Mouse (Mus musculus) embryo, embryonic 10.5 days (tissue): ENCODE results near the gene Galntl6.

Source experiments
- DNase-seq: peaks from one replicate; pipeline ENCODE4 v3.0.0-alpha.2; 2015; ENCODE audit warnings: low spot score

Gene Galntl6

GRCm38 (mm10) chr8:58912196-58912839 is at the start of gene Galntl6:
Gene Galntl6 (minus strand): TSS chr8:58912640.
- peak; percentile 54 for DNase-seq

DNA sequence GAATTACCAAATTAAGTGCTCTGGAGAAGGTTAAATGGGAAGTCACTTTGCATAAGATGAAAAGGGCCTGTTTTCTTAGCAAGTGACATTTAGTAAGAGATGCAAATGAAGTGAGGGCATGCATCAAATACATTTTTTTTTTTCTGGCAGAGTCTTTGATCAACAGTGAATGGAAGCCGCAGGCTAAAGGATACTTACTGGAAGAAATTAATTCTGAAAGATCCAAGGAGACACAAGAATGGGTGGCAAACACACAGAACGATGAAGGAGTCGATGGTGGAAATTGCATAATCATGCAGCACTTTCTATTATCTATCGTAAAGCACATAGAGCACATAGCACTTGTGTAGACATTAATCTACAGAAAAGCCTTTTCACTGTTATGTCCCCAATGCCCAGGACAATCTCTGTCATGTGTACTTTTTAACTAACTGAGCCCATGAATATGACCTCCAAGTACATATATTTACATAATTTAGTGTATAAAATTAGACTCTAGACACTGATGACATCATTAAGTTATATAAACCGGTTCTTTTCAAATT is 44.8 kb upstream of the Galntl6 start:
- DNase-seq = no peak

GRCm38 (mm10) chr8:58943773-58944172 is 31.3 kb upstream of the Galntl6 start:
- no peak for DNase-seq

DNA sequence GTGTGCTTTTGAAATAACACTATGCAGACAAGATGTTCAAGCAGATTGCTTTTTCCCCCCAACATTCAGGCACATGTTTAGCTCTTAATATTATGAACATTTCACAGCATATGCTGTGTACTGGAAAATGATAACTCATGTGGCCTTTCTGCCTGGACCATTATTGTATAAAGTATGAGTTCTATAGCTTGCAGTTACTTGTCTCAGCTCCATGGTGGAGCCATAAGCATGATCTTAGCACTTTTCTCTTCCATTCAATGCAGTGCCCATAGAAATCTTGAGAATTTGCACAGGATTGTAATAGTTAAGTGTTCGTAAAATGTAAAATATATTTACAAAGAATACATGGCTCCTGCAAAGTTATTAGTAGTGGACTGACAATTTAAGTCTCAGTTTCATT is 18.6 kb upstream of the Galntl6 start:
- DNase-seq = no peak

GRCm38 (mm10) chr8:58915142-58915541 is 2.7 kb upstream of the Galntl6 start:
- no peak for DNase-seq

GRCm38 (mm10) chr8:58913640-58913968 is 1.2 kb upstream of the Galntl6 start:
- DNase-seq = no peak

DNA sequence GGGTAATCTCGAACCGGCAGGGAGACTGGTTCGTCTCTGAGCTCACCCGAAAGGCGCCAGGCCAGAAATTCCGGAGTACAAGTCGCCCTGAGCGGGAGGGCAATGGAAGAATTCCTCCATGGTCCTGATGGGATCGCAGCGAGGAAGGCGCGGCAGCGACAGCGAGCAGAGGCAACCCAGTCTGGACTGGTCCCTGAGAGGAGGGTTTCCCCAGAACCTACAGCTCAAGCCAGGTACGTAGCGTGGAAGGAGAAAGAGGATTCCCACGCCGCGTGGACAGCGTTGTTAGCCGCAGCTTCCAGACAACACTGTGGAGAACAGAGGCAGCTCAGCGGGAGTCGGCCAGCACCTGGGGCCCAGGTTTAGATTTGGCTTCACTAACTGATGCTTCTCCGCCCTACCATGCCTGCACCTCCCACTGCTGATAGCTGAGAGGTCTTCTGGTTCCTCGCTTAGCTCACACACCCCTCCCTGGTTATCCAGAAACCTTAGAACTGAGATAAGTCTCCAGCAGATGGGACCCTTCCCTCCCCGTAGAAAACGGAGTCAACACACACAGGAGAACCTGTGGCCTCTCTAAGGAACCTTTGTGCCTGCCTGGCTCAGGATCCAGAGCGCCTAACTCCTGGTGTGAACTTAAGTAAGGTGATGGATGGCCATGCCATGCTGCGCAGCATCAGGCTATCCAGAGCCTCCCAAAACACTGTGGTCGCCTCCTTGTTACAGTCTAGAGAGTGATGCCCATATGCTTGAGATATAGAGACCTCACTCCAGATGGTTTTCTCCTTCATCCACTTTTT is 600 bp upstream of the Galntl6 start:
- peak; percentile 35 for DNase-seq

DNA sequence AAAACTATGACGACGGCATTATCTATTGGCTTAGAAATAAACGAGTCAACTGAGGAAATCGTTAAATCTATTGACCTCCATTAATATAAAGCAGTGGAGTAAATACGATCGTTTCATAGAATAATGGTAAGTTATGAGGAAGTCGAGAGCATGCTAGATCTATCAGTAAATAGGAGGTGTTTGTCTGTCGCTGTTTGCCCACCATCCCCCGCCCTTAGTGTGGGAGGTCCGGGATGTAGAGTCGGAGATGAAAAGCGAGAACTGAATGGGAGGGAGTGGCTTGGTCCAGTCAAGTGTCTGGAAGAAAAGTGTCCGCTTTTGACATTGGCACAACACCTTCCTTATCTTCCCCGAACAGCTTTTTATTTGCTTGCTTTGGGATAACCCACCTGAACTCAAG is 763 bp downstream of the Galntl6 start, which contains the start of gene BC030500:
Gene BC030500 (plus strand): TSS at position 79 of the 400 bp plus-strand sequence.
- peak; percentile 35 for DNase-seq

GRCm38 (mm10) chr8:58904465-58904864 is 8.0 kb downstream of the Galntl6 start:
- DNase-seq = no peak

DNA sequence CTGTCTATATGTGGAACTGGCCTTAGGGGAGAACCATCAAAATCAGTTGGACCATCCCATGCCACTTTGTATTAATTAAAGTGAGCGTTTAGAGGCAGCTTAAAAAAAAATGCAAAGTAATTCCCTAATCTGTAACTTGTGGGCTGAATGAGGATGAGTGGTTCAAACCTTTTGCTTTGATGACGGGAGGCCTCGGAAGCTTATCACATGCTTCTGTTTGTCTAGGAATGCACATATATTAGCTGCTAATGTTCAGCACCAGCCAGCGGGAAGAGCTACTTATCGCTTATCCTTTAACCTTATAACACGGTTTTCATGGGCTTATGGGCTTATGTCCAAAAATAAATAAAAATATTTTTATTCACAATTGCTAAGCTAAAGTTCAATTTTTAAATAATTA is 16.5 kb downstream of the Galntl6 start:
- no peak for DNase-seq

- DNase-seq = no peak
These were observed 21.8 kb downstream of the Galntl6 start for GRCm38 (mm10) chr8:58890591-58890990.

GRCm38 (mm10) chr8:58886405-58886804 is 26.0 kb downstream of the Galntl6 start:
- peak; percentile 66 for DNase-seq

GRCm38 (mm10) chr8:58824347-58824746 is 88.1 kb downstream of the Galntl6 start:
- no peak for DNase-seq

- no peak for DNase-seq
These were observed 107.2 kb downstream of the Galntl6 start for GRCm38 (mm10) chr8:58805190-58805589.

DNA sequence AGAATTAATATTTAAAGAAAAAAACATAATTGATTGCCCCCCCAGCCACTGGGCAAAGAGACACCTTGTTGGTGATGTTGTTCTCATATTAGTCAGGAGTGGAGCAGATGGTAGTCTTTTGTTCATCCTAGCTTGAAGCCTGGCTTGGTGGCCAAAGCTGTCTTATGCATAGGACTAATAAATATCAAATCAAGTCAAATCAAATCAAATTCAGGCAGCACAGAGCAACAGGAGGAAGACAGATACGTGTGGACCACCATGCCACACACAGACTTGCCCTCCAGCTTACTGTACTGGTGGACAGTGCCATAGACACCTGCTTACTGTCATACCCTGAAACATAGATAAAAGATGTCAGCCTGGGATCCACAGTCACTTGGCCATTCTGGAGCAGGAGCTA is 110.6 kb downstream of the Galntl6 start:
- no peak for DNase-seq

- no peak for DNase-seq
These were observed 158.7 kb downstream of the Galntl6 start for GRCm38 (mm10) chr8:58753769-58754168.

DNA sequence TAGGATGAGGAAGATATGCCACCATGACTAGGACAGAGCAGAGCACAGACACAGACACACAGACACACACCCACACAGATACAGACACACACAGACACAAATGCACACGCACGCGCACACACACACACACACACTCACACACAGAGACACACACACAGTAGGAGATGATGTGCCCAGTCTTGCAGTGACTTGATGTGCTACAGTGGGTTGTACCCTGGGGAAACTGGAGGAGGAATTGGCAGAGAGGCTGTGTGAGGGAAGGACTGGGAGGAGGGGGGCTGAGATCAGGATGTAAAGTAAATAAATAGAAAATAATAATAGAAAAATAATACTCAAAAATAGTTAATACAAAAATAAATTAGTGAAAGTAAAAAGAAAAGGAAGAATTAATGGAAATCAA is 174.5 kb downstream of the Galntl6 start:
- no peak for DNase-seq

DNA sequence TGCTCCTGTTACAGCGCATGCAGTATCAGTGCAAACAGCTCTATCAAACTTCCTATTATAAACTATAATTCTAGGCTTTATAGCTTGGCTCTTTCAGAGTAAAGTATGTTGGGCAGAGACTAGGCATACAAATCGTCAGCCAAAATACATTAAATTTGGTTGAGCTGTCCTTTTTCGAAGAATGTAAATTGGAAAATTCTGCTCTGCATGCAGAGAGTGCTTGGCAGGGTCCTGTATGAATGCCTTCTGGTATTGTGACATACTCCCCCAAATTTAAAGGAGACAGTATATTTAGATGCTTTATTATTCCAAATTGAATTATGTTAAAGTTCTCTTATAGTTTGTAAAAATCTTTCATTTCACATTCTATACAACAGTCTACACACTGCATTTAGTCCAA is 220.7 kb downstream of the Galntl6 start:
- DNase-seq = no peak

DNA sequence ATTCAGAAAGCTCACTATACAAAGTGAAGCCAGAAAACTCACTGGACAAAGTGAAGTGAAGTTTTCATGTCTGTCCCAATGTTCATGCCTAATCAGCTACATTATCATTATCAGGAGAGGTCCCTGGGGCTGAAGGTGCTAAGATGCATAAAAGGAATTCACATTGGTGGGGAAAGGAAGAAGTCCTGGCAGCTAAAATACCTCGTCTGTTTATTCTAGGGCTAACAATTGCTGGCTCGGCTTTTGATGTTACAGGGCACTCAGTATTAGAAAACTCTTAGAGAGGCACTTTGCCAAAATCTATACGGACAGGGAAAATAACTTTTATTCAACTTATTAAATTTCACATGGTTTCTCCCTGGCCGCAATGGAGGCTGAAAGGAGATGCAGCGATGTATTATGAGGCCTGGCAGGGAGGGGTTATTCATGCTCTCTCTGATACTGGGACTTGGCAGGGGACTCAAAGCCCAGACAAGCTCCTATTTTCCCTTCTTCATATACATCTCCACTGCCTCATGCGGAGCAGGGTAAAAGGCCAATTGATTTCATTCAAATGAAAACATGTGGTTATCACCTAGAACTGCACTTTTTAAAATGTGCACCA is 234.5 kb downstream of the Galntl6 start:
- peak; percentile 19 for DNase-seq

DNA sequence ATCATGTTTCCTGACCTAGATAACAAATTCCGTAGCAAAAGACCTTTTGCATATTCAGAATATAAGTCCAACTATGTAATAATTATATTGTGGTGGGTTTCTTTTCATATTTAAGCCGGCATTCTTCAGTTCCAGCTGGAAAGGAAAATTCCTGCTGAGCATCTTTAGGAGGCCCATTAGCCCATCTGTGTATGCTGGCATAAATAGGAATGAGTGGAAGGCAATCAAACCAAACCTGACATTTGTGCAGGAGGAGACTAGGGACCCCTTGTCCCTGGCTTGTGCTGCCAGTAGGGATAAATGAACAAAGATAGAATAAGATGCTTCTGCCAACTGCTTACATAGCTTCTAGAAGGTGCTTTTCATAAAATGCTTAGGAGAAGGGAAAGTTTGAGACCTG is 243.4 kb downstream of the Galntl6 start:
- DNase-seq = no peak

DNA sequence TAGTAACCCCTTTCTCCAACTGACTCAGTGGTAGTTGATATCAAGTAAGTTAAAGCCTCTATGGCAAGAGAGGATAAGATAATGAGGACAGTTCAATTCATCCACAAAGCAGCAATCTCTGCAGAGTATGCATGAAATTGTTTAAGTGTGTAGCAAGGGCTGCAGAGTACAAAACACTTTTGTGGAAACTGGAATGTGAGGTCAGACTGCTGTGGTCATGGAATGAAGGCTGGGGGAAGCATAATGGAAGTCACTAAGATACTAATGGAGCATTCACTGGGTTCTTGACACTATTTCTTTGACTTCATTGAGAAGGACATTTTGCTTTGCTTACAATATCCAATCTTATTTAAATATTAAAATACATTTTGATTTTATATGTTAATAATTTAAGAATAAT is 252.4 kb downstream of the Galntl6 start:
- peak; percentile 42 for DNase-seq

DNA sequence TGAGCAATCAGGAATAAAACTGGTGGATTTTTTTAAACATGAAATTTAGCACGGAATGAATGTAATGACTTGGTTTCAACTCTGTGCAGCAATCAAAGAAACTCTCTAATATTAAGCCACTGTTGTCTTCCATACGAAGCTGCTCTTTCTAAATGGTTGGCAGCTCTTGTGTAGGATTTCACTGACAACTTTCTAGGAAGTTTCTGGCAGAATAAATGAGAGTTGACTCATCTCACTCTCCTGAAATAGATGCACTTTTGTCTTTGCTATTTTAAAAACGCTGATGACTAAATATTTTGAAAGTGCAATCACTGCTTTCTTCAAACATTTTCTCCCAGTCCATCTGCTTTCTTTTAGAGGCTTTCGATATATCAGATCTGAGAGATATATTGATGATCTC is 256.8 kb downstream of the Galntl6 start:
- DNase-seq = no peak

DNA sequence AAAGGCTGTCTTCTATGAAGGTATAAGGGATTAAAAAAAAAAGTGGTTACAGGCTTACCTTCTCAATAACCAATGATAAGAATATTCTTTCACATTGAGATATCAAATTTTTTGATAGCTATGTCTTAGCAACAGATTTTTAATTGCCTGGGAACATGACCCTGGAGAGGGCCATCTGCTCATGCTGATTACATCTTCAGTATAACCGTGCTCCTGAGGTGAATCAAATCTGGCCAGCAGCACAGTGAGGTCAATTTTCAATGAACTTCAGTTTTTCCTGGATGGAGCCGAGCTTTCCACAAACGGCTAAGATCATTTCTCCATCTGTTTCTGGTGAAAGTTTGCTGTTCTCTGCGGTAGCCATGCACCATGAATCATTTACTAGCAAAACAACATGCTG is 306.0 kb downstream of the Galntl6 start:
- DNase-seq = no peak
